Mouse (Mus musculus) midbrain, embryonic 11.5 days (tissue): ENCODE data around the gene Jak1. TPM values are rescaled to one million over a fixed set of nuclear protein-coding genes. Genes with fewer than 3 reads are reported as not detected.

Experiments used
- ATAC-seq: fragments of 200-750 bp; cut with Nextera tagmentation; 2 replicates; pipeline ENCODE4 v1.8.0; 2017; ENCODE audit warnings: moderate TSS enrichment, moderate library complexity; ENCODE audit not compliant: low FRiP score
- DNase-seq: peaks from one replicate; pipeline ENCODE4 v3.0.0; 2015; ENCODE audit warnings: low spot score; ENCODE audit errors: missing footprints
- H3K27ac ChIP-seq: fragments of 300-500 bp; sonication (generic); 2 replicates; pipeline ENCODE4 v1.5.1; 2014; ENCODE audit warnings: low read depth, low read length
- H3K27me3 ChIP-seq: fragments of 300-500 bp; sonication (generic); 2 replicates; pipeline ENCODE4 v1.6.1; 2014; ENCODE audit warnings: mild to moderate bottlenecking, low read length, moderate library complexity, mixed read lengths; ENCODE audit not compliant: control insufficient read depth, insufficient read depth
- H3K36me3 ChIP-seq: fragments of 300-500 bp; sonication (generic); 2 replicates; pipeline ENCODE4 v1.6.1; 2014; ENCODE audit warnings: mild to moderate bottlenecking, low read length, moderate library complexity, mixed read lengths; ENCODE audit not compliant: control insufficient read depth, insufficient read depth
- H3K4me1 ChIP-seq: fragments of 300-500 bp; sonication (generic); 2 replicates; pipeline ENCODE4 v1.6.1; 2014; ENCODE audit warnings: low read length; ENCODE audit not compliant: control insufficient read depth, insufficient read depth
- H3K4me2 ChIP-seq: fragments of 300-500 bp; sonication (generic); 2 replicates; pipeline ENCODE4 v1.6.1; 2014; ENCODE audit warnings: mild to moderate bottlenecking, moderate library complexity
- H3K4me3 ChIP-seq: fragments of 300-500 bp; sonication (generic); 2 replicates; pipeline ENCODE4 v1.5.1; 2014; ENCODE audit warnings: low read depth, low read length
- H3K9ac ChIP-seq: fragments of 300-500 bp; sonication (generic); 2 replicates; pipeline ENCODE4 v1.6.1; 2014; ENCODE audit warnings: low read length
- H3K9me3 ChIP-seq: fragments of 300-500 bp; sonication (generic); 2 replicates; pipeline ENCODE4 v1.6.1; 2016; ENCODE audit warnings: low read length; ENCODE audit not compliant: control insufficient read depth
- WGBS: fragments of 180-500 bp; shearing (Covaris S2); extraction: QIAGEN DNeasy Blood & Tissue Kit; methylation state at CpG from one replicate; pipeline ENCODE4 v1.1.7; 2014; 5-methylcytosine and 5-hydroxymethylcytosine counted together
- polyA plus RNA-seq: library from polyadenylated mRNA; unstranded; fragments of >200 nt; fragmentation: Nextera tagmentation; extraction: Ambion mirVana; gene quantifications from 2 replicates; pipeline ENCODE4 v1.2.1, GENCODE M21; 2014

The Jak1 gene
- polyA plus RNA-seq, 1 experiment from 2014 or later, result 52.2 TPM

GRCm38 (mm10) chr4:101194170-101194569, 70.9 kb downstream of the Jak1 start:
- Histone ChIP-seq H3K27me3 (no peaks in the 10 kb centered on the region), H3K4me3 (no peak overlapping the region), H3K4me1 (no peaks in the 10 kb centered on the region), H3K9ac (no peak overlapping the region), H3K27ac (no peak overlapping the region), H3K9me3 (no peaks in the 10 kb centered on the region), H3K36me3 (no peaks in the 10 kb centered on the region), H3K4me2 (no peak overlapping the region)
- WGBS, result 93% methylated on average over 1 of the region's 1 CpGs
- DNase-seq, result no peak
- no peak for ATAC-seq

GRCm38 (mm10) chr4:101192241-101192976, 72.7 kb downstream of the Jak1 start:
- H3K9ac ChIP-seq, result no peak overlapping the region
- H3K27ac ChIP-seq, result no peak overlapping the region
- ATAC-seq (no peak), DNase-seq (no peak)
- H3K4me3 ChIP-seq, result no peak overlapping the region
- no peak overlapping the region for H3K4me2 ChIP-seq
- no peaks in the 10 kb centered on the region for H3K4me1 ChIP-seq
- WGBS, result 89% methylated on average over 5 of the region's 5 CpGs
- H3K27me3 ChIP-seq, result no peaks in the 10 kb centered on the region
- H3K9me3 ChIP-seq, result no peaks in the 10 kb centered on the region
- no peaks in the 10 kb centered on the region for H3K36me3 ChIP-seq

- no peak overlapping the region for H3K9ac ChIP-seq
- ATAC-seq (no peak), DNase-seq (no peak)
- no peaks in the 10 kb centered on the region for H3K27me3 ChIP-seq
- no peak overlapping the region for H3K27ac ChIP-seq
- no peak overlapping the region for H3K4me2 ChIP-seq
- 91% methylated on average over 4 of the region's 4 CpGs for WGBS
- H3K4me1 ChIP-seq, result no peaks in the 10 kb centered on the region
- no peak overlapping the region for H3K4me3 ChIP-seq
- H3K36me3 ChIP-seq, result no peaks in the 10 kb centered on the region
- no peaks in the 10 kb centered on the region for H3K9me3 ChIP-seq
Measured at GRCm38 (mm10) chr4:101187381-101187780, 77.7 kb downstream of the Jak1 start.

GRCm38 (mm10) chr4:101186591-101186990, 78.5 kb downstream of the Jak1 start:
- Histone ChIP-seq H3K4me1 (no peaks in the 10 kb centered on the region), H3K4me2 (no peak overlapping the region), H3K9me3 (no peaks in the 10 kb centered on the region), H3K9ac (no peak overlapping the region), H3K4me3 (no peak overlapping the region), H3K27me3 (no peaks in the 10 kb centered on the region), H3K36me3 (no peaks in the 10 kb centered on the region), H3K27ac (no peak overlapping the region)
- WGBS, result 91% methylated on average over 5 of the region's 5 CpGs
- ATAC-seq (no peak), DNase-seq (no peak)

GRCm38 (mm10) chr4:101185216-101185615, 79.9 kb downstream of the Jak1 start:
- H3K27me3 ChIP-seq, result no peaks in the 10 kb centered on the region
- no peak overlapping the region for H3K9ac ChIP-seq
- H3K4me1 ChIP-seq, result no peaks in the 10 kb centered on the region
- WGBS, result 89% methylated on average over 3 of the region's 3 CpGs
- DNase-seq, result no peak
- no peak for ATAC-seq
- no peaks in the 10 kb centered on the region for H3K9me3 ChIP-seq
- no peaks in the 10 kb centered on the region for H3K36me3 ChIP-seq
- H3K27ac ChIP-seq, result no peak overlapping the region
- no peak overlapping the region for H3K4me3 ChIP-seq
- H3K4me2 ChIP-seq, result no peak overlapping the region

- 77% methylated on average over 9 of the region's 9 CpGs for WGBS
- DNase-seq (peak; percentile 69), ATAC-seq (no peak)
- Histone ChIP-seq H3K4me1 (no peaks in the 10 kb centered on the region), H3K27ac (no peak overlapping the region), H3K4me2 (no peak overlapping the region), H3K27me3 (no peaks in the 10 kb centered on the region), H3K36me3 (no peaks in the 10 kb centered on the region), H3K9me3 (no peaks in the 10 kb centered on the region), H3K4me3 (no peak overlapping the region), H3K9ac (no peak overlapping the region)
Measured at GRCm38 (mm10) chr4:101182603-101183011, 82.5 kb downstream of the Jak1 start.

- ATAC-seq, result no peak
- 56% methylated on average over 5 of the region's 5 CpGs for WGBS
- Histone ChIP-seq H3K4me3 (no peak overlapping the region), H3K27ac (no peak overlapping the region), H3K9me3 (no peaks in the 10 kb centered on the region), H3K4me2 (no peak overlapping the region), H3K9ac (no peak overlapping the region), H3K36me3 (no peaks in the 10 kb centered on the region), H3K4me1 (no peaks in the 10 kb centered on the region), H3K27me3 (no peaks in the 10 kb centered on the region)
- DNase-seq, result peak; percentile 56
Measured at GRCm38 (mm10) chr4:101180681-101181080, 84.4 kb downstream of the Jak1 start.

- H3K27ac ChIP-seq, result no peak overlapping the region
- H3K4me3 ChIP-seq, result no peak overlapping the region
- no peaks in the 10 kb centered on the region for H3K36me3 ChIP-seq
- 73% methylated on average over 6 of the region's 6 CpGs for WGBS
- H3K4me2 ChIP-seq, result no peak overlapping the region
- DNase-seq (peak; percentile 57), ATAC-seq (no peak)
- H3K9ac ChIP-seq, result no peak overlapping the region
- H3K4me1 ChIP-seq, result no peaks in the 10 kb centered on the region
- no peaks in the 10 kb centered on the region for H3K9me3 ChIP-seq
- no peaks in the 10 kb centered on the region for H3K27me3 ChIP-seq
Measured at GRCm38 (mm10) chr4:101179836-101180235, 85.2 kb downstream of the Jak1 start.

GRCm38 (mm10) chr4:101179076-101179475, 86.0 kb downstream of the Jak1 start:
- Histone ChIP-seq H3K9me3 (no peaks in the 10 kb centered on the region), H3K4me2 (no peak overlapping the region), H3K4me1 (no peaks in the 10 kb centered on the region), H3K4me3 (no peak overlapping the region), H3K9ac (no peak overlapping the region), H3K36me3 (no peaks in the 10 kb centered on the region), H3K27me3 (no peaks in the 10 kb centered on the region), H3K27ac (no peak overlapping the region)
- ATAC-seq, result no peak
- 83% methylated on average over 5 of the region's 5 CpGs for WGBS
- DNase-seq, result peak; percentile 31
